Mouse (Mus musculus): ENCODE results near the gene Gm4175. TPM values are rescaled to one million over a fixed set of nuclear protein-coding genes. Genes with fewer than 3 reads are reported as not detected.

Gm4175 gene
- polyA plus RNA-seq (2015; fragmentation: Illumina TruSeq; extraction: RNeasy Lipid Tissue Mini Kit (QIAGEN cat#74804); ENCODE audit: insufficient read depth, low replicate concordance): not detected

GRCm38 (mm10) chr7:21761375-21761774 lies at the start of gene Gm4175:
Gm4175 (minus strand) TSS chr7:21761475.

GRCm38 (mm10) chr7:21796628-21797027 lies 35.4 kb upstream of the Gm4175 start, which contains the start of gene Gm4177:
Gm4177 (minus strand) TSS chr7:21796728.

Other genes with a start within 250 kb of the Gm4175 start
- not detected for gene Vmn1r130, start 249.7 kb downstream of the Gm4175 start, polyA plus RNA-seq (2015; fragmentation: Illumina TruSeq; extraction: RNeasy Lipid Tissue Mini Kit (QIAGEN cat#74804); ENCODE audit: insufficient read depth, low replicate concordance)
- gene Vmn1r131, start 215.4 kb downstream of the Gm4175 start, polyA plus RNA-seq (2015; fragmentation: Illumina TruSeq; extraction: RNeasy Lipid Tissue Mini Kit (QIAGEN cat#74804); ENCODE audit: insufficient read depth, low replicate concordance): not detected
- gene Vmn1r132, start 147.4 kb downstream of the Gm4175 start, polyA plus RNA-seq (2015; fragmentation: Illumina TruSeq; extraction: RNeasy Lipid Tissue Mini Kit (QIAGEN cat#74804); ENCODE audit: insufficient read depth, low replicate concordance): not detected
- gene Gm4177, start 35.3 kb upstream of the Gm4175 start, polyA plus RNA-seq (2015; fragmentation: Illumina TruSeq; extraction: RNeasy Lipid Tissue Mini Kit (QIAGEN cat#74804); ENCODE audit: insufficient read depth, low replicate concordance): not detected
- gene Vmn1r135, start 70.9 kb upstream of the Gm4175 start, polyA plus RNA-seq (2015; fragmentation: Illumina TruSeq; extraction: RNeasy Lipid Tissue Mini Kit (QIAGEN cat#74804); ENCODE audit: insufficient read depth, low replicate concordance): not detected
- gene Gm5725, start 82.8 kb upstream of the Gm4175 start, polyA plus RNA-seq (2015; fragmentation: Illumina TruSeq; extraction: RNeasy Lipid Tissue Mini Kit (QIAGEN cat#74804); ENCODE audit: insufficient read depth, low replicate concordance): not detected
- not detected for gene Gm5891, start 159.8 kb upstream of the Gm4175 start, polyA plus RNA-seq (2015; fragmentation: Illumina TruSeq; extraction: RNeasy Lipid Tissue Mini Kit (QIAGEN cat#74804); ENCODE audit: insufficient read depth, low replicate concordance)
- gene Vmn1r137, start 233.1 kb upstream of the Gm4175 start, polyA plus RNA-seq (2015; fragmentation: Illumina TruSeq; extraction: RNeasy Lipid Tissue Mini Kit (QIAGEN cat#74804); ENCODE audit: insufficient read depth, low replicate concordance): not detected